Mouse (Mus musculus) small intestine, adult 2 months (tissue): Measurements from ENCODE around the gene Cln3. TPM values are rescaled to one million over a fixed set of nuclear protein-coding genes. Genes with fewer than 3 reads are reported as not detected.

ENCODE experiments used
- H3K27ac ChIP-seq: fragments of 200-500 bp; 2 replicates; pipeline ENCODE4 v1.5.1; 2012; ENCODE audit warnings: low read depth, low read length, control low read depth, inconsistent platforms; ENCODE audit not compliant: insufficient read depth
- H3K27me3 ChIP-seq: fragments of 200-500 bp; 2 replicates; pipeline ENCODE4 v1.6.1; 2012; ENCODE audit warnings: mild to moderate bottlenecking, moderate library complexity, low read length, inconsistent platforms; ENCODE audit not compliant: control insufficient read depth, insufficient read depth
- H3K36me3 ChIP-seq: fragments of 200-500 bp; 2 replicates; pipeline ENCODE4 v1.6.1; 2012; ENCODE audit warnings: mild to moderate bottlenecking, low read length, control low read depth, inconsistent platforms; ENCODE audit not compliant: control insufficient read depth, insufficient read depth
- H3K4me1 ChIP-seq: fragments of 200-500 bp; 2 replicates; pipeline ENCODE4 v1.6.1; 2012; ENCODE audit warnings: low read length, inconsistent platforms, mixed read lengths; ENCODE audit not compliant: control insufficient read depth, insufficient read depth, insufficient read length
- H3K4me3 ChIP-seq: fragments of 200-500 bp; 2 replicates; pipeline ENCODE4 v1.5.1; 2012; ENCODE audit warnings: low read depth, mild to moderate bottlenecking, control low read depth, inconsistent platforms, low read length, moderate library complexity
- CTCF ChIP-seq: fragments of 200-500 bp; IDR thresholded peaks from 2 replicates; pipeline ENCODE4 v1.5.1; 2012; ENCODE audit warnings: low read depth, mild to moderate bottlenecking, control low read depth, inconsistent platforms, low read length, moderate library complexity, mixed read lengths; ENCODE audit not compliant: insufficient replicate concordance, insufficient read length; ENCODE audit errors: extremely low read depth
- POLR2A ChIP-seq: fragments of 200-500 bp; IDR thresholded peaks from 2 replicates; pipeline ENCODE4 v1.6.1; 2012; ENCODE audit warnings: low read depth, mild to moderate bottlenecking, control low read depth, inconsistent platforms, low read length, moderate library complexity
- WGBS: fragments of 180-500 bp; shearing (Covaris S2); methylation state at CpG from one replicate; pipeline ENCODE4 v1.1.7; 2018; 5-methylcytosine and 5-hydroxymethylcytosine counted together
- polyA plus RNA-seq: library from polyadenylated mRNA; depleted of rRNA; stranded (reverse); fragments of >200 nt; gene quantifications from 2 replicates; pipeline ENCODE4 v1.2.3, GENCODE M21; 2012

Gene Cln3
- polyA plus RNA-seq, 1 experiment, result 55.7 TPM

GRCm38 (mm10) chr7:126583251-126583709 is 2.3 kb downstream of the Cln3 start:
- Histone ChIP-seq H3K36me3 (peaks cover 3% of the 10 kb centered on the region; the same call in 1 of the 2 replicates), H3K27ac (peak overlapping the region; percentile 85), H3K27me3 (no peaks in the 10 kb centered on the region), H3K4me3 (peak overlapping the region; percentile 70), H3K4me1 (peaks cover 10% of the 10 kb centered on the region)
- no peak for TF ChIP-seq CTCF
- TF ChIP-seq POLR2A, result no peak
- WGBS, result under 1% methylated on average over 22 of the region's 22 CpGs

DNA sequence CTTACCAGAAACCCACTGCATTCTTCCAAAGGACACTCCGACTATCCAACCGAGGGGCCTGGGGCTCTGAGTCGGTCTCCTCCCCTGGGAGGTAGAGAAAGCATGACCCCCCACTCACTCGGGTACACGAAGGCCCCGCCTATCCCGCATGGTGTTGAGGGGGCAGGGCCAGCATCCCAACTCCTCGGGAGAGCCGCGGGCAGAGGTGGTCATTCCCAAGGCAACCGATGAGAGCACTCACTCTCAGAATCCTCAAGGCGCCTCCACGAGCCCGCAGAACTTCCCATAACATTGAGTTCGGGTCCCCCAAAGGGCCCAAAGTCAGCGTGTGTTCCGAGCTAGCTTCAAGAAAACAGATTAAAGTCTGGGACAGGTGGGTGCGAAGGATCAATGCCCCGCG is 2.9 kb downstream of the Cln3 start:
- peak overlapping the region; percentile 70 for H3K4me3 ChIP-seq
- H3K27ac ChIP-seq, result no peak overlapping the region
- H3K27me3 ChIP-seq, result no peaks in the 10 kb centered on the region
- 6% methylated on average over 20 of the region's 20 CpGs for WGBS
- H3K4me1 ChIP-seq, result peaks cover 8% of the 10 kb centered on the region
- H3K36me3 ChIP-seq, result peaks cover 4% of the 10 kb centered on the region; the same call in 1 of the 2 replicates
- no peak for TF ChIP-seq CTCF
- no peak for TF ChIP-seq POLR2A

- no peak for TF ChIP-seq CTCF
- TF ChIP-seq POLR2A, result no peak
- 60% methylated on average over 6 of the region's 6 CpGs for WGBS
These were observed 4.0 kb downstream of the Cln3 start for GRCm38 (mm10) chr7:126581661-126582060.

DNA sequence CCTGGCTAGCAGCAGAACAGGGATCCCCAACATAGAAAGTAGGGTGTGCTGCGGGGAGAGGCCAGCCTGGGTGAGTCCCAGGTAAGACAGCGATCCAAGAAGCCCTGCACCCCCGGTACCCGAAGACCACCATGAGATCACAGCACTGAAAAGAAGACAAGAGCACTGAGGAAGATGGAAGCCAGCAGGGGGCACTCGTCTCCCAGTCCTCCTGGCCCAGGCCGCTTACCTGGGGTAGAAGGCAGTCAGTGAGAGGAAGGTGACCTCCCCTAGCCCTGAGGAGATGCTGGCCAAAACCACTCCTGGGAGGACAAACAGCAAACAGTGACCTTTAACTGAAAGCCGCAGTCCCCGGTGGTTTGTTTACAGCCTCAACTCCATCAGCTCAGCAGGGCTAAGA is 6.4 kb downstream of the Cln3 start:
- Histone ChIP-seq H3K4me3 (no peak overlapping the region), H3K4me1 (peaks cover 7% of the 10 kb centered on the region), H3K36me3 (peaks cover 5% of the 10 kb centered on the region; the same call in 1 of the 2 replicates), H3K27ac (no peak overlapping the region), H3K27me3 (no peaks in the 10 kb centered on the region)
- TF ChIP-seq CTCF, result peak; percentile 65; the same call in 1 of the 2 replicates
- no peak for TF ChIP-seq POLR2A
- 53% methylated on average over 8 of the region's 8 CpGs for WGBS

More at GRCm38 (mm10) chr7:126581661-126582060, 4.0 kb downstream of the Cln3 start:
- Histone ChIP-seq H3K27me3 (no peaks in the 10 kb centered on the region), H3K27ac (no peak overlapping the region), H3K36me3 (peaks cover 5% of the 10 kb centered on the region; the same call in 1 of the 2 replicates), H3K4me3 (no peak overlapping the region), H3K4me1 (peaks cover 7% of the 10 kb centered on the region)

- H3K4me1 ChIP-seq, result no peaks in the 10 kb centered on the region
- H3K27me3 ChIP-seq, result no peaks in the 10 kb centered on the region
- H3K4me3 ChIP-seq, result no peak overlapping the region
- TF ChIP-seq CTCF, result peak; percentile 53; the same call in 1 of the 2 replicates
- no peak; the same call in 1 of the 2 replicates for TF ChIP-seq POLR2A
- H3K27ac ChIP-seq, result no peak overlapping the region
- H3K36me3 ChIP-seq, result peaks cover 10% of the 10 kb centered on the region; the same call in 1 of the 2 replicates
- 68% methylated on average over 8 of the region's 8 CpGs for WGBS
These were observed 8.7 kb downstream of the Cln3 start for GRCm38 (mm10) chr7:126576946-126577345.

DNA sequence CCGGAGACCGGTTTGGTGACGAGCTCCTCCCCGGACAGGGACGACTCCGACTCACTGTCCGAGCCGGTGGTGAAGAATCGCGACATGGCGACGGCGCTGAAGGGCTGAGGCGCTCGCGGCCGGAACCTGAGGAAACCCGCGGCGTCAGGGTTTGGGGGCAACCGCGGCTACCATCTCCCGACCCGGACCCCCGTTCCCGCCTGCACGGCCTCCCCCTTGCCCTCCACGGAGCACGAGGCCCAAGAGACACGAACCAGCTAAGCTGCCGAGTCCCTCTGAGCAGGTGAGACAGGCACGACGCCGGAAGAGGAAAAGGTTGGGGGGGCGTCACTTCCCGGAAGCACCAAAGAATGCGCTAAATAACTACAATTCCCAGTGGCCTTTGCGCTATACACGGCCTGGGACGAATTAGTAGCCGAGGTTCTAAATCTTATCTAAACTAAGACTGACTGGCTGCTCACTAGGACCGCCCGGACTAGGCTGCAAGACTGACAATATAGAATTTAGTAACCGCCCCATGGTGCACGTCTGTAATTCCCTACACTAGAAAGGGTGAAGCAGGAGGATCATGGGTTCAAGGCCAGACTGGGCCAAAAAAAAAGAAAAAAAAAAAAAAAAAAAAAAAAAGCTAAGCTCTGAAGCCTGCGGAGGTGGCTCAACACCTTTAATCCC is 19.4 kb downstream of the Cln3 start, which contains the start of gene Eif3c:
Gene Eif3c, minus strand, starts transcription at position 318 of the 672 bp plus-strand sequence.
- H3K27me3 ChIP-seq, result no peaks in the 10 kb centered on the region
- H3K36me3 ChIP-seq, result peaks cover 29% of the 10 kb centered on the region
- under 1% methylated on average over 46 of the region's 46 CpGs for WGBS
- no peaks in the 10 kb centered on the region for H3K4me1 ChIP-seq
- H3K4me3 ChIP-seq, result peak within 1 kb of the TSS; percentile 96
- peak; percentile 37; the same call in 1 of the 2 replicates for TF ChIP-seq POLR2A
- no peak for TF ChIP-seq CTCF
- peak within 1 kb of the TSS; percentile 36; the same call in 1 of the 2 replicates for H3K27ac ChIP-seq

DNA sequence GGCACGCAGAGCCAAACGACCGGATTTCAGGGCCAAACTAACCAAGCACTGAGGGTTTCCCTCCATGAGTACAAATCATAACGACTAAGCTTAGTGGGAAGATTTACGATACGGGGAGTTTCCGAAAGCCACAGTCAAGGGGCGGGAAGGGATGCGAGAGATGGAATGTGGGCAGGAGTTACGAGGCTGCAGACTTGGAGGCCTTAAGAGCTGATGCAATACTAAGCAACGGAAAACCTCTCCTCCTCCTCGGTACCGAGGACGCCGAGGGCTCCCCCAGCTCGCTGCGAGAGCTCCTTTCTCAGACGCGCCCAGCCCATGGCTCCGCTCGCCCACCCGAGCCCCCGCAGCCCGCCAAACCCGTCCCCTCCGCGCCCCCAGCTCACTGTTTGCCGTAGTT is 19.9 kb downstream of the Cln3 start:
- H3K4me3 ChIP-seq, result peak overlapping the region; percentile 96
- H3K36me3 ChIP-seq, result peaks cover 34% of the 10 kb centered on the region
- H3K27ac ChIP-seq, result peak overlapping the region; percentile 36; the same call in 1 of the 2 replicates
- 2% methylated on average over 26 of the region's 28 CpGs for WGBS
- no peaks in the 10 kb centered on the region for H3K4me1 ChIP-seq
- H3K27me3 ChIP-seq, result no peaks in the 10 kb centered on the region
- TF ChIP-seq CTCF (no peak), POLR2A (no peak)
